Mouse (Mus musculus): ENCODE data around the gene Hpse2. TPM values are rescaled to one million over a fixed set of nuclear protein-coding genes. Genes with fewer than 3 reads are reported as not detected.

Gene Hpse2
- polyA plus RNA-seq, 1 experiment: not detected

DNA sequence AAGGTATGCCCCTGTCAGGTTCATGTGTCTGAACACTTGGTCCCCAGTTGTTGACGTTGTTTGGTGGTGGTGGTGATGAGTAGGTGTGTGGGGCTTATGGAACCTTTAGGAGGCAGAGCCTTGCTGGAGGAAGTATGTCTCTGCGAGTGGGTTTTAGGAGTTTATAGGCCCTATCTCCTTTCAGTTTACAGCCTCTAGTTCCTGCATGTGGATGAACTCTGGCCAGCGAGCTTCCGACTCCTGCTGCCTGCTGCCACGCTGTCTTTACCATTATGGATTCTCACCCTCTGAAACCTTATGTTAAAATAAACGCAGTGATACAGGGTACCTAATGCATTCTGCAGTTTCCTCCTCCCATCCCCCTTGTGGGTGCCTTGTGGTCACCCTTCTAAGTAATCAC, 648.4 kb downstream of the Hpse2 start:
- H3K36me3 ChIP-seq (ENCODE audit: control insufficient read depth, insufficient read depth): no peaks in the 10 kb centered on the region
- TF ChIP-seq MYOG (IDR thresholded peaks at IDR 0.05; ENCODE audit: control insufficient read depth in 1 of 3, insufficient read depth in 1 of 3, insufficient read length in 2 of 3, low read depth in 2 of 3) (no peak), REST (IDR thresholded peaks at IDR 0.05; ENCODE audit: insufficient read depth, insufficient read length) (no peak), E2F4 (IDR thresholded peaks at IDR 0.05; ENCODE audit: insufficient read depth) (no peak), MAX (IDR thresholded peaks at IDR 0.05; ENCODE audit: low read depth) (no peak), CEBPB (IDR thresholded peaks at IDR 0.05; ENCODE audit: insufficient read depth, poor library complexity, severe bottlenecking) (no peak), MYOD1 (IDR thresholded peaks at IDR 0.05; ENCODE audit: control insufficient read depth in 1 of 3, insufficient read length in 2 of 3, low read depth in 2 of 3) (no peak), USF1 (IDR thresholded peaks at IDR 0.05; ENCODE audit: low read depth) (no peak)

DNA sequence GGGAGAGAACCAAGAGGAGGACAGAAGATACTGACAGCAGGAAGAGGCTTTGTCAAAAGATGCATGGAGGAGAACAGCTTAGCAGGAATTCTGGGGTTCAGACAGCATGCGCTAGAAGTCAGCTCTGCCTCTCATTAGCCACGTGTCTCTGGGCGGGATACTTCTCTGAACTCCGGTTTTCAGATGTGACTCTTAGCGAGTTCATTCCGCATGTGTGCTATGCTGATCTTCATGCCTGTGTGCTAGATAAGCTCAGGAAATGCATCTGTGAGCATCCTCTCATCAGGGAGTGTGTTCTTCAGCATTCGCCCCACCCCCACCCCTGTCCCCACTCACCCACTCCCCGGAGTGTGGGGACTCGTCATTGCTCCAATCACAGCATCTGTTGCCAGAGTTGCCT, 650.4 kb downstream of the Hpse2 start:
- Histone ChIP-seq H3K27me3 (ENCODE audit: control insufficient read depth, insufficient read depth, insufficient read length) (peaks cover 6% of the 10 kb centered on the region), H3ac (ENCODE audit: control insufficient read depth, insufficient read length) (no peak overlapping the region), H3K36me3 (ENCODE audit: control insufficient read depth, insufficient read depth) (no peaks in the 10 kb centered on the region), H3K4me3 (no peak overlapping the region), H3K79me2 (ENCODE audit: control insufficient read depth, insufficient read depth) (no peaks in the 10 kb centered on the region), H3K4me2 (ENCODE audit: low read depth) (no peak overlapping the region)
- TF ChIP-seq POLR2A (IDR thresholded peaks at IDR 0.05; ENCODE audit: insufficient read length, low read depth): no peak

More for the DNA sequence above, 648.4 kb downstream of the Hpse2 start:
- H3K4me2 ChIP-seq (ENCODE audit: low read depth): no peak overlapping the region
- H3K79me2 ChIP-seq (ENCODE audit: control insufficient read depth, insufficient read depth): no peaks in the 10 kb centered on the region
- H3ac ChIP-seq (ENCODE audit: control insufficient read depth, insufficient read length): no peak overlapping the region
- H3K27me3 ChIP-seq (ENCODE audit: control insufficient read depth, insufficient read depth, insufficient read length): no peaks in the 10 kb centered on the region
- H3K4me3 ChIP-seq: no peak overlapping the region

Other genes with a start within 250 kb of the Hpse2 start
- not detected for gene Cnnm1, start 52.1 kb upstream of the Hpse2 start, polyA plus RNA-seq (2012; fragmentation: generic; extraction: Trizol)
- 196 TPM for gene Got1, start 136.2 kb upstream of the Hpse2 start, polyA plus RNA-seq (2012; fragmentation: generic; extraction: Trizol)
- gene Nkx2-3, start 224.0 kb upstream of the Hpse2 start, polyA plus RNA-seq (2012; fragmentation: generic; extraction: Trizol): not detected